9 mouse cellular contexts compared by ENCODE assay signal in the genomic region with DNA sequence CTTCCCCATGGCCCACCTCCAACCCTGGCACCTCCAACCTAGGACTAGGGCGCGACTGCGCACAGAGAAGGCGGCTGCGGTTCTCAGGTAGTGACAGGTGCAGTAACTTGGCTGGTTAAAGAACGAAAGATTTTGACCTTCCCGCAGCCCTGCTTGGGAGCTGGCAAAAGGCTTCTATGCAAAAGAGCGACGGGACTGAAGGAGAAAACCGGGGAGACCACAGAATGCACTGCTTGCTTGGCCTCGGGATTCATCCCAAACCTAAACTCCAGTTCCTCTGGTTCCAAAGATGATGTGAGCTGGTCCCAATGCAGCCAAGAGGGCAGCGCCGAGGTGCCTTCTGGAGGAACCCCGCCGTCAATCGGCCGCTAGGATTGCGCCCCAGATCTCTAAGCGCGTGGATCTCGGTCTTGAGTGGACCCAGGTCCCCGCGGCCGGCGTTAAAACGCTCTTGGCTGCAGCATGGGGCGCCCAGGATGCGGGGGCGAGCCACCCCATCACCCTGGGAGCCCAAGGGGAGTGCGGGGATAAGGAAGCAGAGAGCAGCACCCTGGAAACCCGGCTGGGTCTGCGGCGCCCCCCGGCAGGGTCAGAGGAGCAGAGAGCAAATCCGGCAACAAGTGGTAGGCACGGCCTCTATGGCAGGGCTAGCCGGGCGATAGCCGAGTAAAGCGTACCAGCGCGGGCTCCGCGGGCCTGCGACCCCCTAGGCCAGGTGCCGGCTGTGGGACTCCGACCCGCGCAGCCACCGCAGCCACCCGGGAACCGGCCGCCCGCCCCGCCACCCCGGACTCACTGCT. TPM values are rescaled to one million over a fixed set of nuclear protein-coding genes. Genes with fewer than 3 reads are reported as not detected.
DNase-seq lines count a peak whose midpoint lies in the region; ATAC-seq and TF ChIP-seq lines count a peak whose summit lies in the region.
"Had no signal": no experiment of that assay in that cellular context is flagged by ENCODE, and none has a peak within 500 bp of the region (broad histone marks: within the 10 kb centered on the region; RNA-seq: fewer than 3 reads in every experiment).

No protein-coding gene starts in this region.

- intact Hi-C loops in heart, adult 2 months (cut with DNase I) = loop anchor here (2.0 kb wide), 1 partner anchor 24 kb away; no protein-coding TSS in a partner anchor
- intact Hi-C loops in gastrocnemius, adult 2 months (cut with DNase I) = loop anchor here (1.0 kb wide), 1 partner anchor 20 kb away; the partner anchor contains the start of gene Taf1a

- peak in 1 of 2 experiments; percentile 7 for DNase-seq in heart, adult 2 months
- DNase-seq in heart, adult 9 months (ENCODE audit: low spot score in 2 of 2) = no peak
- DNase-seq in cerebellum, postnatal 25 days = peak; percentile 59 to 63
- peak; percentile 27 for DNase-seq in gastrocnemius, adult 2 months
- peak; percentile 16 for DNase-seq in kidney, postnatal 14 days

- no peaks in the 10 kb centered on the region for H3K79me2 ChIP-seq in heart, adult 2 months (replicated peaks; ENCODE audit: control insufficient read depth, insufficient read depth, low read length)
- peaks cover 25% of the 10 kb centered on the region for H3K79me2 ChIP-seq in macrophage (ENCODE audit: inconsistent target)

- TF ChIP-seq CTCF in heart, adult 2 months (IDR thresholded peaks at IDR 0.05) = no peak
- no peak for TF ChIP-seq CTCF in E14TG2a.4 (conservative IDR thresholded peaks at IDR 0.05; ENCODE audit: low read length)
- TF ChIP-seq CTCF in gastrocnemius, adult 2 months (IDR thresholded peaks at IDR 0.05) = peak; percentile 5; the same call in 1 of the 2 replicates

- H3K9ac ChIP-seq in heart, adult 2 months (ENCODE audit: low read depth, low read length) = peak overlapping the region; percentile 85
- peak overlapping the region; percentile 91 for H3K9ac ChIP-seq in stomach, embryonic 16.5 days (ENCODE audit: low read length)

- ATAC-seq in stomach, embryonic 16.5 days (ENCODE audit: insufficient read depth, low FRiP score) = peak; percentile 59

- H3K36me3 ChIP-seq in heart, adult 2 months (ENCODE audit: control insufficient read depth, insufficient read depth, low read length) = no peaks in the 10 kb centered on the region
- H3K36me3 ChIP-seq in E14TG2a.4 (ENCODE audit: insufficient read depth, low read length) = peaks cover 16% of the 10 kb centered on the region
- H3K36me3 ChIP-seq in macrophage (ENCODE audit: inconsistent target) = peaks cover 8% of the 10 kb centered on the region; the same call in 1 of the 2 replicates
- H3K36me3 ChIP-seq in stomach, embryonic 16.5 days (ENCODE audit: control insufficient read depth, insufficient read depth, low read length) = no peaks in the 10 kb centered on the region

- H3K27me3 ChIP-seq in heart, adult 2 months (ENCODE audit: control insufficient read depth, insufficient read depth, low read length) = no peaks in the 10 kb centered on the region
- H3K27me3 ChIP-seq in E14TG2a.4 (ENCODE audit: insufficient read depth, low read length) = peaks cover 16% of the 10 kb centered on the region
- H3K27me3 ChIP-seq in stomach, embryonic 16.5 days (ENCODE audit: control insufficient read depth, insufficient read depth, low read length) = no peaks in the 10 kb centered on the region

- TF ChIP-seq POLR2A in heart, adult 2 months (IDR thresholded peaks at IDR 0.05; ENCODE audit: insufficient read depth, low read depth, low read length) = no peak

- peak overlapping the region; percentile 89 for H3K27ac ChIP-seq in heart, adult 2 months
- peak overlapping the region; percentile 95 for H3K27ac ChIP-seq in gastrocnemius, adult 2 months
- no peak overlapping the region for H3K27ac ChIP-seq in macrophage
- peak overlapping the region; percentile 55 for H3K27ac ChIP-seq in stomach, embryonic 16.5 days (ENCODE audit: low read length)

- H3K9me3 ChIP-seq in E14TG2a.4 (ENCODE audit: low read length) = no peaks in the 10 kb centered on the region
- no peaks in the 10 kb centered on the region for H3K9me3 ChIP-seq in stomach, embryonic 16.5 days (replicated peaks; ENCODE audit: control insufficient read depth, low read length)

- H3K4me3 ChIP-seq in heart, adult 2 months = peak overlapping the region; percentile 87
- H3K4me3 ChIP-seq in E14TG2a.4 (replicated peaks; ENCODE audit: low read length) (peak overlapping the region; percentile 92), macrophage (ENCODE audit: inconsistent target) (peak overlapping the region; percentile 43)
- H3K4me3 ChIP-seq in gastrocnemius, adult 2 months = peak overlapping the region; percentile 92
- peak overlapping the region; percentile 67 for H3K4me3 ChIP-seq in stomach, embryonic 16.5 days (replicated peaks; ENCODE audit: low read length)

- TF ChIP-seq EP300 in heart, adult 2 months (IDR thresholded peaks at IDR 0.05; ENCODE audit: insufficient read depth, low read depth, low read length) = no peak

- WGBS in heart, adult 2 months = 2% methylated on average over 56 of the region's 56 CpGs
- WGBS in macrophage (ENCODE audit: missing documents) = 6% methylated on average over 56 of the region's 56 CpGs
- under 1% methylated on average over 56 of the region's 56 CpGs for WGBS in stomach, embryonic 16.5 days

- 0 out of 2 replicates have a peak, but pooled peaks cover 2% of the 10 kb centered on the region for H3K4me1 ChIP-seq in heart, adult 2 months (ENCODE audit: control insufficient read depth, insufficient read depth, low read length)
- peaks cover 14% of the 10 kb centered on the region for H3K4me1 ChIP-seq in E14TG2a.4 (replicated peaks; ENCODE audit: low read depth, low read length)
- H3K4me1 ChIP-seq in stomach, embryonic 16.5 days (ENCODE audit: control insufficient read depth, insufficient read depth, low read length) = peaks cover 11% of the 10 kb centered on the region

- H3K4me2 ChIP-seq in stomach, embryonic 16.5 days (ENCODE audit: low read depth, low read length) = peak overlapping the region; percentile 91

RNA-seq across cellular contexts. Expression of gene Mia3, which starts 0.6 kb away (rescaled TPM):
- 100 to 1,000 TPM; 101 to 129 TPM for total RNA-seq in heart, adult 2 months (2021)
- polyA plus RNA-seq in heart, adult 2 months (2012; rRNA removed) = 51.6 and 64.3 TPM in 2 replicates
- 100 to 1,000 TPM; 169 to 229 TPM for total RNA-seq in gastrocnemius, adult 2 months (2021)
- 100 to 1,000 TPM in 21 of 26 experiments, 10 to 100 TPM in 5; 67.4 to 246 (median 116) TPM for total RNA-seq in macrophage (2018; cell fraction: chromatin; rRNA removed)
- total RNA-seq in macrophage (2018; cell fraction: cytosol; rRNA removed) = 100 to 1,000 TPM in 21 of 26 experiments, 10 to 100 TPM in 5; 92.6 to 144 (median 117) TPM
- total RNA-seq in macrophage (2018; cell fraction: nucleus; rRNA removed) = 100 to 1,000 TPM in 24 of 26 experiments, 10 to 100 TPM in 2; 61.9 to 199 (median 135) TPM
- 91.4 to 130 TPM (median 91.7 TPM) in 3 replicates for polyA plus RNA-seq in macrophage (2018)
- 101 and 105 TPM in 2 replicates for polyA plus RNA-seq in stomach, embryonic 16.5 days (2015; fragmentation: Nextera tagmentation; extraction: Ambion mirVana)

RNA-seq across cellular contexts. Expression of gene Taf1a, which starts 20.0 kb away (rescaled TPM):
- total RNA-seq in heart, adult 2 months (2021) = 10 to 100 TPM; 18.4 to 21.7 TPM
- 10.2 and 17.8 TPM in 2 replicates for polyA plus RNA-seq in heart, adult 2 months (2012; rRNA removed)
- total RNA-seq in gastrocnemius, adult 2 months (2021) = 1 to 10 TPM; 6.1 to 7.3 TPM
- total RNA-seq in macrophage (2018; cell fraction: chromatin; rRNA removed) = 10 to 100 TPM; 10.8 to 30.1 (median 21.6) TPM
- total RNA-seq in macrophage (2018; cell fraction: cytosol; rRNA removed) = 1 to 10 TPM; 2.6 to 6.4 (median 4.7) TPM
- total RNA-seq in macrophage (2018; cell fraction: nucleus; rRNA removed) = 10 to 100 TPM in 22 of 26 experiments, 1 to 10 TPM in 4; 6.8 to 29.0 (median 15.3) TPM
- polyA plus RNA-seq in macrophage (2018) = 5.1 to 8.3 TPM (median 6.7 TPM) in 3 replicates
- 18.9 and 19.4 TPM in 2 replicates for polyA plus RNA-seq in stomach, embryonic 16.5 days (2015; fragmentation: Nextera tagmentation; extraction: Ambion mirVana)

RNA-seq across cellular contexts. Expression of gene Hhipl2, which starts 49.2 kb away (rescaled TPM):
- total RNA-seq in heart, adult 2 months (2021) = not detected
- polyA plus RNA-seq in heart, adult 2 months (2012; rRNA removed) = 1.4 and 2.1 TPM in 2 replicates
- not detected for total RNA-seq in gastrocnemius, adult 2 months (2021)
- total RNA-seq in macrophage (2018; cell fraction: chromatin; rRNA removed) = under 1 TPM in 1 of 26 experiments, not detected in 25; 0.32 TPM
- total RNA-seq in macrophage (2018; cell fraction: cytosol; rRNA removed) = not detected
- total RNA-seq in macrophage (2018; cell fraction: nucleus; rRNA removed) = under 1 TPM in 1 of 26 experiments, not detected in 25; 0.25 TPM
- not detected in 3 replicates for polyA plus RNA-seq in macrophage (2018)
- polyA plus RNA-seq in stomach, embryonic 16.5 days (2015; fragmentation: Nextera tagmentation; extraction: Ambion mirVana) = 0.05 and 0.10 TPM in 2 replicates
- total RNA-seq: heart, postnatal 10 days had no signal

Comparison
In these comparisons a context has a peak if more than half of its experiments do, and no peak if none do; other contexts are left out.
1. DNase-seq: peak in cerebellum, postnatal 25 days (2 of 2), gastrocnemius, adult 2 months (single experiment) and kidney, postnatal 14 days (single experiment); none in heart, adult 9 months (0 of 2).
2. Peak in every context shown above with its lines, with median percentiles within 50 percentile points of each other: H3K4me3 ChIP-seq.